Mouse (Mus musculus) heart, adult 2 months (tissue): ENCODE data around the gene Sesn1. TPM values are rescaled to one million over a fixed set of nuclear protein-coding genes. Genes with fewer than 3 reads are reported as not detected.
A peak's percentile ranks its signal among the peaks of the same experiment; 100 is the strongest.

ENCODE experiments used
- DNase-seq, 2 experiments: peaks; one replicate each; pipeline ENCODE4 v3.0.0; 2021
- H3K27ac ChIP-seq: fragments of 200-600 bp; 2 replicates; pipeline ENCODE4 v1.8.1; 2022
- H3K27me3 ChIP-seq: fragments of 200-500 bp; 2 replicates; pipeline ENCODE4 v1.6.1; 2012; ENCODE audit warnings: mild to moderate bottlenecking, low read length, inconsistent platforms, mixed read lengths; ENCODE audit not compliant: control insufficient read depth, insufficient read depth
- H3K36me3 ChIP-seq: fragments of 200-500 bp; 2 replicates; pipeline ENCODE4 v1.6.1; 2012; ENCODE audit warnings: low read length, inconsistent platforms; ENCODE audit not compliant: control insufficient read depth, insufficient read depth
- H3K4me1 ChIP-seq: fragments of 200-500 bp; 2 replicates; pipeline ENCODE4 v1.6.1; 2011; ENCODE audit warnings: low read length; ENCODE audit not compliant: control insufficient read depth, insufficient read depth
- H3K4me3 ChIP-seq: fragments of 200-600 bp; 2 replicates; pipeline ENCODE4 v1.8.1; 2022
- H3K79me2 ChIP-seq: fragments of 200-500 bp; replicated peaks from 2 replicates; pipeline ENCODE4 v1.6.1; 2012; ENCODE audit warnings: mild to moderate bottlenecking, inconsistent platforms, low read length, moderate library complexity, mixed read lengths; ENCODE audit not compliant: control insufficient read depth, insufficient read depth
- H3K9ac ChIP-seq: fragments of 200-500 bp; 2 replicates; pipeline ENCODE4 v1.6.1; 2012; ENCODE audit warnings: low read depth, mild to moderate bottlenecking, control low read depth, inconsistent platforms, low read length, mixed read lengths
- CTCF ChIP-seq: fragments of 200-600 bp; IDR thresholded peaks from 2 replicates; pipeline ENCODE4 v1.8.1; 2022; ENCODE audit warnings: antibody characterized with exemption, mild to moderate bottlenecking, moderate library complexity
- EP300 ChIP-seq: fragments of 200-500 bp; IDR thresholded peaks from 2 replicates; pipeline ENCODE4 v1.6.1; 2011; ENCODE audit warnings: low read depth, low read length, control low read depth; ENCODE audit not compliant: insufficient read depth
- POLR2A ChIP-seq: fragments of 200-500 bp; IDR thresholded peaks from 2 replicates; pipeline ENCODE4 v1.6.1; 2011; ENCODE audit warnings: mild to moderate bottlenecking, low read depth, low read length, control low read depth; ENCODE audit not compliant: insufficient read depth
- WGBS: fragments of 180-500 bp; shearing (Covaris S2); methylation state at CpG from one replicate; pipeline ENCODE4 v1.1.7; 2018; 5-methylcytosine and 5-hydroxymethylcytosine counted together
- intact Hi-C: fragments of 180-260 bp; cut with DNase I; formaldehyde crosslinking; loops from one replicate; pipeline ENCODE4 v1.15.1; 2025
- polyA plus RNA-seq: library from polyadenylated mRNA; depleted of rRNA; stranded (reverse); fragments of >200 nt; gene quantifications from 2 replicates; pipeline ENCODE4 v1.2.3, GENCODE M21; 2012
- total RNA-seq, 2 experiments: library from RNA; stranded (reverse); gene quantifications; 2 replicates each; pipeline ENCODE4 v1.2.3; 2021

Gene Sesn1
- total and polyA plus RNA-seq, 3 experiments = 47.8 to 121 (median 120) TPM

DNA sequence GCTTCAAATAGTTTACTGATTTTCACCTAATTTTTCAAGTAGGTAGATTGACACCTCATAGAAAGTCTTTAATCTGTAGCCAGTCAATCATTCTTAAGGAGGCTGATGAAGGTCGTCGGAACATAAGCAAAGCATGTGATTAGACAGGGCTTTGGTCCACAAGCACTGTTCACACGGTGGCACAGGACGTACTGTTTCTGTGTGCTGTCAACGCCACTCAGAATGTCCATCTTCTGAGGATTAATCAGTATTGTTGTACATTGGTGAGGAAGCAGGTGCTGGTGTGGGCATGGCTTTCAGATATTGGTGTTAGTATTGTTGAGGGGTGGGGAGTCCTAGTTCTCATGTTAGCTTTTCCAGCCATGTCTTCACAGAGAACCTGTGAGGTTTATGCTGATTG lies 79.8 kb downstream of the Sesn1 start:
- TF ChIP-seq CTCF (no peak), EP300 (peak; percentile 100), POLR2A (peak; percentile 53; the same call in 1 of the 2 replicates)
- Histone ChIP-seq H3K4me3 (peak overlapping the region; percentile 20), H3K27ac (peak overlapping the region; percentile 100), H3K27me3 (no peaks in the 10 kb centered on the region), H3K4me1 (peaks cover 24% of the 10 kb centered on the region), H3K36me3 (peaks cover 36% of the 10 kb centered on the region), H3K9ac (peak overlapping the region; percentile 62), H3K79me2 (peaks cover 2% of the 10 kb centered on the region)
- WGBS = 38% methylated on average over 5 of the region's 5 CpGs
- intact Hi-C loops = loop anchor here (2.0 kb wide), 2 partner anchors 59 to 79 kb away; no protein-coding TSS in a partner anchor
- peak in 1 of 2 experiments; percentile 54 for DNase-seq

GRCm38 (mm10) chr10:41890537-41890936 lies 80.8 kb downstream of the Sesn1 start:
- DNase-seq = no peak
- Histone ChIP-seq H3K4me1 (peaks cover 27% of the 10 kb centered on the region), H3K27me3 (no peaks in the 10 kb centered on the region), H3K36me3 (peaks cover 39% of the 10 kb centered on the region), H3K27ac (peak overlapping the region; percentile 100), H3K9ac (no peak overlapping the region), H3K79me2 (peaks cover 3% of the 10 kb centered on the region), H3K4me3 (peak overlapping the region; percentile 9; the same call in 1 of the 2 replicates)
- intact Hi-C loops = no loop called here
- no peak for TF ChIP-seq POLR2A
- no peak for TF ChIP-seq EP300
- no peak for TF ChIP-seq CTCF

GRCm38 (mm10) chr10:41891312-41891711 lies 81.6 kb downstream of the Sesn1 start:
- no peak for DNase-seq
- Histone ChIP-seq H3K27ac (peak overlapping the region; percentile 100), H3K9ac (no peak overlapping the region), H3K36me3 (peaks cover 42% of the 10 kb centered on the region), H3K4me3 (no peak overlapping the region), H3K79me2 (peaks cover 3% of the 10 kb centered on the region), H3K27me3 (no peaks in the 10 kb centered on the region), H3K4me1 (peaks cover 27% of the 10 kb centered on the region)
- TF ChIP-seq POLR2A (no peak), CTCF (no peak), EP300 (no peak)
- WGBS = 69% methylated on average over 4 of the region's 4 CpGs
- intact Hi-C loops = no loop called here

DNA sequence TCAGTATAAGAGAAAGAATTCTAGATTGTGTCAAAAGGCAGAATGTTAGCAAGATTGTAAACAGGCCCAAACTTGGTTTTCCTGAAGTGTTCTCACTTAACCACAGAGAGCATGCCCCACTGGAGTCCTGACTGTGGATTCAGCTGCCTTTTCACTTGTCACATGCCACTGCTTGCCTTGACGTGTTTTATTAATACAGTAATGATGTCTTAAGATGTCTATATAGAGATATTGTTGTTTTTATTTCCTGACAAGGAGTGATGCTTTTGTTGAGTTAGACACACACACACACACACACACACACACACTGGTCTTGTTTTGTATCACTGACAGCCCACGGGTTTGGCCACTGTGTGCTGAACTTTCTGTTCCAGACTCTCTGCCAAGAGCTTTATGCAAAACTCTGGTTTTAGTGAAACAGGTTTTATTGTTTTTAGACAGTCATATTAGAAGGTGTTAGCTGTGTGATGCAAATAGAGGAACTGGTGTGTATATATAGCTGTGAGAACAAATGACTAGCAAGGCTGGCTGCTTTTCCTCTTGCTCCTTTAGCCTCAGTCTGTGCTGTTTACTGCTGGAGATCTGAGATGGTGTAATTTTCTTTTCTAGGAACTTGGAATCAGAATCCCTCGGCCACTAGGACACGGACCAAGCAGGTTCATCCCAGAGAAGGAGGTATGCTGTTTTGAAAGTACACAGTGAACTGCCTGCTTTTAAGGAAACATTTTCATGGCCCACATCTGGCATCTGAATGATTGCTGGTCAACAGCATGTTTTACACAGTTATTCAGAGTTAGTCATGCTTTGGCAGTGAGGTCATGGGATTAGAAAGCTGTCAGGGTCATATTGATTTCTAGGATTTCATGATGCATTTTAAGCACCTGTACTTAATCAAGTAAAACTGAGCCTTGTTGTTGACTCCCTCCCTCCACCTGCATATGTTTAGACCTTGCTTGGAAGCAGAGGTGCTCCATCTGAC lies 84.0 kb downstream of the Sesn1 start:
- peaks cover 5% of the 10 kb centered on the region for H3K79me2 ChIP-seq
- peak; percentile 52 to 67 for DNase-seq
- TF ChIP-seq POLR2A (no peak), EP300 (peak; percentile 87)
- no peak overlapping the region for H3K4me3 ChIP-seq
- H3K4me1 ChIP-seq = peaks cover 27% of the 10 kb centered on the region
- WGBS = 7% methylated on average over 4 of the region's 4 CpGs
- H3K27ac ChIP-seq = peak overlapping the region; percentile 82
- H3K27me3 ChIP-seq = no peaks in the 10 kb centered on the region
- peaks cover 51% of the 10 kb centered on the region for H3K36me3 ChIP-seq
- intact Hi-C loops = loop anchor here (2.0 kb wide), 1 partner anchor 39 kb away; no protein-coding TSS in a partner anchor
- H3K9ac ChIP-seq = peak overlapping the region; percentile 62

- H3K4me3 ChIP-seq = no peak overlapping the region
- no peak for TF ChIP-seq EP300
- no peak for TF ChIP-seq POLR2A
- no peak for TF ChIP-seq CTCF
- peaks cover 49% of the 10 kb centered on the region for H3K36me3 ChIP-seq
- no peak overlapping the region for H3K9ac ChIP-seq
- H3K79me2 ChIP-seq = peaks cover 7% of the 10 kb centered on the region
- no peak for DNase-seq
- intact Hi-C loops = no loop called here
- no peak overlapping the region for H3K27ac ChIP-seq
- H3K4me1 ChIP-seq = peaks cover 22% of the 10 kb centered on the region
- H3K27me3 ChIP-seq = no peaks in the 10 kb centered on the region
Measured at GRCm38 (mm10) chr10:41896425-41896824, 86.7 kb downstream of the Sesn1 start.

- Histone ChIP-seq H3K79me2 (peaks cover 7% of the 10 kb centered on the region), H3K4me3 (no peak overlapping the region), H3K36me3 (peaks cover 48% of the 10 kb centered on the region), H3K27ac (no peak overlapping the region), H3K9ac (no peak overlapping the region), H3K27me3 (no peaks in the 10 kb centered on the region), H3K4me1 (peaks cover 24% of the 10 kb centered on the region)
- 91% methylated on average over 2 of the region's 2 CpGs for WGBS
- intact Hi-C loops = no loop called here
- no peak for TF ChIP-seq CTCF
- no peak for TF ChIP-seq POLR2A
- TF ChIP-seq EP300 = no peak
- no peak for DNase-seq
Measured at GRCm38 (mm10) chr10:41896865-41897264, 87.1 kb downstream of the Sesn1 start.
